8 mouse cellular contexts compared by ENCODE assay signal in genomic region chr7:37769004-37769403, GRCm38 (mm10). TPM values are rescaled to one million over a fixed set of nuclear protein-coding genes. Genes with fewer than 3 reads are reported as not detected.
DNase-seq lines count a peak whose midpoint lies in the region; ATAC-seq and TF ChIP-seq lines count a peak whose summit lies in the region.

No protein-coding gene starts in this region.

- no peak for TF ChIP-seq POLR2A in brain, embryonic 14.5 days (IDR thresholded peaks at IDR 0.05; ENCODE audit: borderline replicate concordance, extremely low read depth, insufficient read depth, insufficient read length, poor library complexity, severe bottlenecking)

- peaks cover 61% of the 10 kb centered on the region for H3K4me1 ChIP-seq in forebrain, embryonic 13.5 days

- peak overlapping the region; percentile 78 for H3K9ac ChIP-seq in forebrain, embryonic 13.5 days

- H3K27me3 ChIP-seq in forebrain, embryonic 13.5 days: no peaks in the 10 kb centered on the region

- no peaks in the 10 kb centered on the region for H3K9me3 ChIP-seq in forebrain, embryonic 13.5 days (replicated peaks)

- ATAC-seq in forebrain, embryonic 13.5 days: no peak
- no peak for ATAC-seq in monocyte, adult 5-6 weeks (replicated peaks; ENCODE audit: insufficient number of reproducible peaks, low FRiP score, low TSS enrichment, poor library complexity, severe bottlenecking)

- peak overlapping the region; percentile 93 for H3K27ac ChIP-seq in forebrain, embryonic 13.5 days

- H3K36me3 ChIP-seq in forebrain, embryonic 13.5 days (ENCODE audit: poor library complexity, severe bottlenecking): no peaks in the 10 kb centered on the region

- DNase-seq in kidney, postnatal 10 days: peak; percentile 22
- no peak for DNase-seq in kidney, postnatal 14 days
- DNase-seq in brain, embryonic 14.5 days (ENCODE audit: low read depth): peak; percentile 67
- DNase-seq in left cerebral cortex, postnatal 4 days: peak; percentile 32
- peak; percentile 44 for DNase-seq in retina, postnatal 1 day
- DNase-seq in urinary bladder, postnatal 10 days (ENCODE audit: low spot score): no peak

- intact Hi-C loops in left cerebral cortex, postnatal 4 days (cut with DNase I): no loop called here

- peak overlapping the region; percentile 95 for H3K4me2 ChIP-seq in forebrain, embryonic 13.5 days

- no peak for TF ChIP-seq CTCF in brain, embryonic 14.5 days (IDR thresholded peaks at IDR 0.05; ENCODE audit: borderline replicate concordance, extremely low read depth, insufficient read depth, insufficient read length)

- under 1% methylated on average over 28 of the region's 28 CpGs for WGBS in forebrain, embryonic 13.5 days

- peak overlapping the region; percentile 61 for H3K4me3 ChIP-seq in forebrain, embryonic 13.5 days

RNA-seq across cellular contexts. Expression of gene Zfp536, which starts 4.4 kb away (rescaled TPM):
- 21.2 and 30.4 TPM in 2 replicates for polyA plus RNA-seq in brain, embryonic 14.5 days (2012; rRNA removed)
- 39.7 and 42.0 TPM in 2 replicates for polyA plus RNA-seq in forebrain, embryonic 13.5 days (2015; fragmentation: Nextera tagmentation; extraction: Ambion mirVana)
- total RNA-seq in left cerebral cortex, postnatal 4 days (2021): 10 to 100 TPM; 32.5 to 37.6 TPM
- not detected in 3 replicates for total RNA-seq in monocyte, adult 5-6 weeks (2017)

Comparison
In these comparisons a context has a peak if more than half of its experiments do, and no peak if none do; other contexts are left out.
1. DNase-seq: peak in kidney, postnatal 10 days (single experiment), brain, embryonic 14.5 days (single experiment), left cerebral cortex, postnatal 4 days (single experiment) and retina, postnatal 1 day (single experiment); none in kidney, postnatal 14 days (single experiment) and urinary bladder, postnatal 10 days (single experiment).
2. RNA of gene Zfp536, which starts 4.4 kb away (total RNA-seq): 32.5 to 37.6 TPM in left cerebral cortex, postnatal 4 days; not detected in monocyte, adult 5-6 weeks; every median in the first group is over 10 times any median in the second.